Mouse (Mus musculus): Measurements from ENCODE around the gene Slc28a1.

- no peak for TF ChIP-seq CTCF (IDR thresholded peaks at IDR 0.05; ENCODE audit: borderline replicate concordance, insufficient read depth, low read depth, low read length)
- TF ChIP-seq POLR2A (IDR thresholded peaks at IDR 0.05; ENCODE audit: borderline replicate concordance, insufficient read depth, low read length), result no peak
Measured at GRCm38 (mm10) chr7:81198538-81198937, 83.9 kb downstream of the Slc28a1 start.

All from cerebellum, adult 2 months (tissue).